Mouse (Mus musculus) right cerebral cortex, postnatal 4 days (tissue): Measurements from ENCODE around the gene Faf2.
A peak's percentile ranks its signal among the peaks of the same experiment; 100 is the strongest.

Experiments used
- DNase-seq: peaks from one replicate; pipeline ENCODE4 v3.0.0-alpha.2; 2022

Faf2 gene

GRCm38 (mm10) chr13:54621155-54621932, at the start of gene Faf2:
TSS of gene Faf2 (plus strand) at chr13:54621784.
- peak; percentile 100 for DNase-seq

DNA sequence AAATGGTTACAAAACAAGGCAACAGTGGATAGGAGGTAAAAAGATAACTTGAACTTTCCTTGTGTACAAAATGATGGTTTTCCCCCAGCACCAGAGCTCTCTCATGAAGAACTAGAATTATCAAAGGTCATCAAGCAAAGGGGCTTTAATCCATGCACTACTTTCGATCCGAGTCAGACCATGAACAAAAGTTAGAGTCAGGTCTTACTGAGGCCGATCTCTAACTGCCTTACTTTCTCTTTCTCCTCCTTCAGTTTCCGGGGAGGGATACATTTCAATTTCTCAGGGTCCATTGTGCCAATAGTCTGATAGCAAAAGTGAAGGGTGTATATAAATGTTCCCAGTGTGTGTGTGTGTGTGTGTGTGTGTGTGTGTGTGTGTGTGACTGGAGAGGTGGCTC, 49.0 kb upstream of the Faf2 start:
- DNase-seq = no peak

GRCm38 (mm10) chr13:54574854-54575481, 46.6 kb upstream of the Faf2 start, which contains the start of gene Arl10:
TSS of gene Arl10 (plus strand) at chr13:54575015.
- DNase-seq = peak; percentile 79

DNA sequence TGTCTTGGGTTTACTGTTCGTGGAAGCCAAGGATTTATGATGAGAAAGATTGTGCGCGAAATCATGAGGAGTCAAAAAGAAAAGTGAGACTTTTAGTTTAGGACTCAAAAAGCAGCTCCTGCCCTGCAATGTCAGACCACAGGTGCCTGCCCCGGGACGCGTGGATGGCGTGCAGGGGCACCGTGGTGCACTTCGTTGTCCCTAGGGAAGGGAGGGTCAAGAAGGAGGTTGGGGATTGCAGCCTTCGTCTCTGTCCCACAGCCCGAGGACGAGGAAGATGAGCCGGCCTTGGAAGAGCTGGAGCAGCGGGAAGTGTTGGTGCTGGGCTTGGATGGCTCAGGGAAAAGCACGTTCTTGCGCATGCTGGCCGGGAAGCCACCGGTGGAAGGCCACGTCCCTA, 46.1 kb upstream of the Faf2 start:
- DNase-seq = no peak

DNA sequence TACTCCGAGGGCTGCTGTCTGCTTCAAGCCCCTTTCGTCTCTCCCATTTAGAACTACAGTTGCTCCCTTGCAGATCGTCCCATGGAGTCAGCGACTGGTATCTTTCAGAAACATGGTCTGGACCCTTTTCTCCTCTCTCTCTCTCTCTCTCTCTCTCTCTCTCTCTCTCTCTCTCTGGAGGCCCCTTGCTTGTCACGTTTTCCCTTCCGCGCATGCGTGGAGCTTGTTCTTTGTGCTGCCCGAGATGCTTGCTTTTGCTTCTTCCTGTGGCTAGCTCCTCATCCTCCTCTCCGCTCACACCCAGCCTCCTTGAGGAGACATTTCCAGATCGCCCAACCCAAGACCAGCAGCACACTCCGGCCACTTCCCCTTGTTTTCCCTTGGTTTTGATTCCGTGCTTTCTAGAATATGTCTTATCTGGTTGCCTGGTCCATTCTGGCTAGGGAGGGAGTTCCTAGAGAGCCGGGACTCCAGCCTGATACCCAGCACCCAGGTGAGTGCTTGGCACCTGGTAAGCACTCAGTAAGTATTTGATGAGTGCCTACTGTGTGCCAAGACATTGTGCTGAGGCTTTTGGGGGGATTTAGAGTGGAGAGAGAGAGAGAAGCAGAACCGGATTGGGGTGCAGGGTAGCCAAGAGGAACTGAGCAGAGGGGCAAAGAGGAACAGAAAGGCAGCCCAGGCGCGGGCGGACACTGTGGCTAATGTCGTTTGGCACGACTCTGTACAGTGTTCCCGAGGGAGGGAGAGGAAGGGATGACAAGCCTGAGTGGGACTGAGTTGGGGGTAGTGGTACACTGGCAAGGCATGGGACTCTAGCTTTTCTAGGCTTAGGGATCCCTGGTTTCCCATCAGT, 43.7 kb upstream of the Faf2 start:
- DNase-seq = no peak

- no peak for DNase-seq
Observed at GRCm38 (mm10) chr13:54581385-54581784, 40.2 kb upstream of the Faf2 start.

- no peak for DNase-seq
Observed at GRCm38 (mm10) chr13:54582126-54582525, 39.5 kb upstream of the Faf2 start.

- DNase-seq = no peak
Observed at GRCm38 (mm10) chr13:54582860-54583259, 38.7 kb upstream of the Faf2 start.

GRCm38 (mm10) chr13:54585831-54586230, 35.8 kb upstream of the Faf2 start:
- DNase-seq = no peak

- DNase-seq = peak; percentile 68
Observed at GRCm38 (mm10) chr13:54589414-54589995, 32.1 kb upstream of the Faf2 start.

DNA sequence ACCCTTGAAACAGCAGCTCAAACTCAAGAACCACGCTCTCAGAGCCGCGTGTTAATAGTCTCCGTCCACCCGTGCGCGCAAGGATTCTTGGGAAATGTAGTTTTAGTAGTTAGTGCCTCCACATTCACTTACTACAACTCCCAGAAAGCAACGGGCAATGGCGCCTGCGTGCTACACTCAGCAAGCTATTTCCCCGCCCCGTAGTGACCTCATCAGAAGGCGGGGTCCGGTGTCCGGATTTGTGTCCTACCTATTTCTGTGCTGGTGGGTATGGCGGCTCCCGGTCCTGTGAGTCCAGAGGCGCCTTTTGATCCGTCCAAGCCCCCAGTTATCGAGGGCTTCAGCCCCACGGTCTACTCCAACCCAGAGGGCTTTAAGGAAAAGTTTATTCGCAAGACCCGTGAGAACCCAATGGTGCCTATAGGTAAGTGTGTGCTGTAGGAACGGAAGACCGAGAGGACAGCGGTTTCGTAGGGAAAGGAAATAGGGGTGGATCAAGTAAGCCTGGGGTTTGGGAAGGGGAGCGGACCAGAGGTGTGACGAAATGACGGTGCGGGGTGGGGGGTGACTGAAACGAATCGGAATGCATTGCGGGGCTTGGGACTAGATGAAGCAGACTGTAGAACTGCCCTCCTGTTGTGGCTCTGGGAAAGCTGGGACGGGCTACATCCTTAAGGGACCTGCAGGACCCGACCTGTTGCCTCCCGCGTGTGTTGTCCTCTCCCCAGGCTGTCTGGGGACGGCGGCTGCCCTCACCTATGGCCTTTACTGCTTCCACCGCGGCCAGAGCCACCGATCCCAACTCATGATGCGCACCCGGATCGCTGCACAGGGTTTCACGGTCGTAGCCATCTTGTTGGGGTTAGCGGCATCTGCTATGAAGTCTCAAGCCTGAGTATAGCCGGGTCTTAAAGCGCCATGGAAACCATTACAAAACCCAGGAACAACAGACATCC, 31.3 kb upstream of the Faf2 start, which contains the start of the genes Nop16 and Higd2a:
Gene Nop16, minus strand, starts transcription at position 95 of the 956 bp plus-strand sequence.
Gene Higd2a, plus strand, starts transcription at position 212 of the 956 bp plus-strand sequence.
- peak; percentile 87 for DNase-seq

DNA sequence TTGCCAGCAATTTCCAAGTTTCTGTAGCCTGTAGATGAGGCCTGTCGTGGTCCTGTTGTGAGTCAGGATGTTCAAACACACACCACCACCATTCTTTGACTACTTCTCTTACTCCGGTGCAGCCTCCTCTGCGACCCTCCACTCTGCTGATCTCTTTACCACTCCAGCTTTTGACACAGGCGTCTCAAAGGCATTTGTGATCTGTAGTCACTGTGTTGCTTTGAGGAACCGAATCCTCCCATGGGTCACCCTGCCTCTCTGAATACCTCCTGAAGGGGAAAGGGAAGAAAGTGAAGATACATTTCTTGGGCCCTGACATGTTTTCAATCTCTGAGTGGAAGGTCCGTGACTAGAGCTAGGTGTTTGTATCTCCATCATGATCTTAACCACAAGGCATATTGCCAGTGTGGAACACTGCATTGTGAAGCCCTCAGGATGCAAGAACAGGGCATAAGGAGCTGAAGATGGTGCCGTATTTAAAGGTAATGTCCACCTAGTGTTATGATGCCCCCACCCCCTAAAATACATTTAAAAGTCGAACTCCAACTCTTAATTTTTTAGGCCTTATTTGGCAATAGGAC, 29.7 kb upstream of the Faf2 start:
- DNase-seq = no peak

GRCm38 (mm10) chr13:54593617-54594016, 28.0 kb upstream of the Faf2 start:
- DNase-seq = no peak

- DNase-seq = no peak
Observed at GRCm38 (mm10) chr13:54596107-54596690, 25.4 kb upstream of the Faf2 start.

- no peak for DNase-seq
Observed at GRCm38 (mm10) chr13:54596870-54597269, 24.7 kb upstream of the Faf2 start.

DNA sequence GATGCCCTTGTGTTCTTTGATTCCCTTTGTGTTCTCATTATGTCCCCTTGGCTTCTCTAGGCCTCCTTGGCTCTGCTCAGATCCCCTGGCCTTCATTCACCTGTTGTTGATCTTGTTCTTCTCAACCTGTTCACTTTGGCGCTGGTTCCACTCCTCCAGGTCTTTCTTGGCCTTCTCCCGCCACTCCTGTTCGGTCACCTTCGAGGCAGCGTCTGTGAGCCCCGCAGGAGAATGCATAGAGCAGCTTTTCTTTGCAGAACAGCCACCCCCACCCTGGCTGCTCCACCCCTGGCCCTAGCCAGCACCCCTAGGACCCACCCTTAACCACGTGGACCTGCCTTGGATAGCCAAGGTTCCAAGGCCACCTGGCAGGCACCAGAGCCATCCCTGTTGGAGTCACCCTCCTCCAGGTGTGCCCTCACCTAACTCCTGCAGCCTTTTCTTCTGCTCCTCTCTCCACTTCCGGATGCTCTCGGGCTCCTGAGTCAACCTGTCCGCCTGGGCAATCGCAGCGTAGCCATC, 22.9 kb upstream of the Faf2 start:
- DNase-seq = no peak

GRCm38 (mm10) chr13:54602639-54603111, 18.9 kb upstream of the Faf2 start:
- DNase-seq = no peak

GRCm38 (mm10) chr13:54603501-54603900, 18.1 kb upstream of the Faf2 start:
- no peak for DNase-seq

DNA sequence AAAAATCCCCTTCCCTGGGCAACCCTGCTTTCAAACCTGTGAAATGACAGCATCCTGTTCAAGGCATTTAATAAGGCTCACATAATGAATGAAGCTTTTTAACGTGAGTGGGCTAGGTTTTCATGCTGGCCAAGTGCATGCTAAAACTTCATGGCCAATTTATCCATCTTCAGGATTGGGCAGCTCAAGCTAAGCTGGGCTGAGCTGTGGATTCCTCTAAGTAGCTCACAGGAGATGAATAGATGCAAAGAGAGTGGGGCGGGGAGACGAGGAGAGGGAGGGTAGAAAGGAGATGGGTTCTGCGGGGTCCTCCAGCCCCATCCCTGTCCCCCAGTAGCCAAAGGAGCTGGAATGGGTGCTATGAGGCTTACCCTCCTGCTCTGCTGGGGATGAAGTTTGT, 17.4 kb upstream of the Faf2 start:
- no peak for DNase-seq

GRCm38 (mm10) chr13:54605426-54605825, 16.2 kb upstream of the Faf2 start:
- DNase-seq = no peak
